Mouse (Mus musculus) midbrain, embryonic 15.5 days (tissue): ENCODE measurements around the gene Tas2r107. TPM values are rescaled to one million over a fixed set of nuclear protein-coding genes. Genes with fewer than 3 reads are reported as not detected.
"Not testable (repeated sequence)": the region's sequence is repeated elsewhere in the genome, so short reads cannot be mapped to it uniquely, and the experiment has no call there.

ENCODE experiments used
- ATAC-seq: fragments of 200-750 bp; cut with Nextera tagmentation; replicated peaks from 2 replicates; pipeline ENCODE4 v1.8.0; 2017; ENCODE audit warnings: moderate TSS enrichment
- H3K27ac ChIP-seq: fragments of 300-500 bp; sonication (generic); 2 replicates; pipeline ENCODE4 v1.5.1; 2015; ENCODE audit warnings: mild to moderate bottlenecking, inconsistent platforms
- H3K27me3 ChIP-seq: fragments of 300-500 bp; sonication (generic); replicated peaks from 2 replicates; pipeline ENCODE4 v1.6.1; 2015; ENCODE audit warnings: inconsistent platforms
- H3K36me3 ChIP-seq: fragments of 300-500 bp; sonication (generic); replicated peaks from 2 replicates; pipeline ENCODE4 v1.6.1; 2015; ENCODE audit warnings: inconsistent platforms
- H3K4me1 ChIP-seq: fragments of 300-500 bp; sonication (generic); 2 replicates; pipeline ENCODE4 v1.6.1; 2015; ENCODE audit warnings: inconsistent platforms
- H3K4me2 ChIP-seq: fragments of 300-500 bp; sonication (generic); 2 replicates; pipeline ENCODE4 v1.6.1; 2015; ENCODE audit warnings: inconsistent platforms, mild to moderate bottlenecking, moderate library complexity
- H3K4me3 ChIP-seq: fragments of 300-500 bp; sonication (generic); 2 replicates; pipeline ENCODE4 v1.5.1; 2015; ENCODE audit warnings: mild to moderate bottlenecking, inconsistent platforms
- H3K9ac ChIP-seq: fragments of 300-500 bp; sonication (generic); 2 replicates; pipeline ENCODE4 v1.6.1; 2015; ENCODE audit warnings: mild to moderate bottlenecking, inconsistent platforms
- H3K9me3 ChIP-seq: fragments of 300-500 bp; sonication (generic); 2 replicates; pipeline ENCODE4 v1.6.1; 2016; ENCODE audit warnings: inconsistent platforms
- WGBS: fragments of 180-500 bp; shearing (Covaris S2); methylation state at CpG from one replicate; pipeline ENCODE4 v1.1.7; 2015; ENCODE audit warnings: mixed read lengths; 5-methylcytosine and 5-hydroxymethylcytosine counted together
- polyA plus RNA-seq: library from polyadenylated mRNA; unstranded; fragments of >200 nt; fragmentation: Nextera tagmentation; extraction: Ambion mirVana; gene quantifications from 2 replicates; pipeline ENCODE4 v1.2.1, GENCODE M21; 2015

Gene Tas2r107
- not detected in 2 replicates for polyA plus RNA-seq

GRCm38 (mm10) chr6:131660049-131660448 lies at the start of gene Tas2r107:
Gene Tas2r107, minus strand, starts transcription at chr6:131660149.
- H3K36me3 ChIP-seq = no peaks in the 10 kb centered on the region
- H3K4me1 ChIP-seq = no peaks in the 10 kb centered on the region
- no peak within 1 kb of the TSS for H3K27ac ChIP-seq
- H3K27me3 ChIP-seq = no peaks in the 10 kb centered on the region
- no peak for ATAC-seq
- no peak within 1 kb of the TSS for H3K4me2 ChIP-seq
- 0 out of 2 replicates have a peak, but pooled peaks cover 6% of the 10 kb centered on the region for H3K9me3 ChIP-seq
- H3K9ac ChIP-seq = no peak within 1 kb of the TSS
- no peak within 1 kb of the TSS for H3K4me3 ChIP-seq

DNA sequence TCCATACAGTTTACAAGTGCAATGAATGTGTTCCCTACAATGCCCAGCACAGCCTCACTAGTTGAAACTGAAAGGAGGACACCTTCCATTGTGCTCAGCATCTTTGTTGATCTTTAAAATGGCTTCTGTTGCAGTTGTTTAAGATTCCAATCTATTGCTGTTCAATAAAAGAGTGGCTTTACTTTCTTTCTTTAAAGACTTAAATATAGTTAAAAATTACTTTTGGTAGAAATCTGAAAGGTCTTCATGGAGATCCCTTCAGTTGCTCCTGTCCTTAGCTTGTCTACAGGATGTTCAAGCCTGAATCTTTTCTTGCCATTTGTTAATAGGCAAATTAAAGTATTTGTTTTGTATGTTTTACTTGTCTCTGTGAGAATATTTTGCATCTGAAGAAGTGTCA lies 30.0 kb upstream of the Tas2r107 start, which contains the start of gene Tas2r114:
TSS of gene Tas2r114 (minus strand) at position 101 of the 400 bp plus-strand sequence.
- Histone ChIP-seq H3K27ac (no peak within 1 kb of the TSS), H3K4me2 (no peak within 1 kb of the TSS), H3K4me1 (no peaks in the 10 kb centered on the region), H3K27me3 (no peaks in the 10 kb centered on the region), H3K4me3 (no peak within 1 kb of the TSS), H3K36me3 (no peaks in the 10 kb centered on the region), H3K9me3 (peaks cover 6% of the 10 kb centered on the region; the same call in 1 of the 2 replicates), H3K9ac (no peak within 1 kb of the TSS)
- ATAC-seq = no peak

DNA sequence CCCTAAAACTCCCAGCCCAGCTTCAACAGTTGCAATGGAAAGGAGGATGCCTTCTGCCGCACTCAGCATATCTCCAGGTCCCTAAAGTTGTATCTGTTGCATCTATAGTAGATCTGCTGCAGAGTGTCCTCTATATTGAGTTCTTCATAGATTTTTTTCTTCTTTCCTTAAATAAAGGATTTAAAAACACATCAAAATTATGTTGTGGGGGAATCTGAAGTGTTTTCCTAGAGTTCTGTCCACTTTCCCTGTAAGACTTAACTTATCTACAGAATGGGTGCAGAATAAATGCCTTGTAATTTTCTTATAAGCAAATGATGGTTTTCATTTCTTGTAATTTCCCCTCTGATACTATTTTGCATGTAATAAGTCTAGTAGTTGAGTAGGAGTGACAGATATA lies 27.4 kb upstream of the Tas2r107 start, which contains the start of gene Tas2r105:
TSS of gene Tas2r105 (minus strand) at position 101 of the 400 bp plus-strand sequence.
- Histone ChIP-seq H3K4me1 (no peaks in the 10 kb centered on the region), H3K27me3 (no peaks in the 10 kb centered on the region), H3K4me2 (no peak within 1 kb of the TSS), H3K4me3 (no peak within 1 kb of the TSS), H3K27ac (no peak within 1 kb of the TSS), H3K9me3 (peaks cover 10% of the 10 kb centered on the region; the same call in 1 of the 2 replicates), H3K36me3 (no peaks in the 10 kb centered on the region), H3K9ac (no peak within 1 kb of the TSS)
- WGBS = 84% methylated on average over 1 of the region's 1 CpGs
- ATAC-seq = no peak

DNA sequence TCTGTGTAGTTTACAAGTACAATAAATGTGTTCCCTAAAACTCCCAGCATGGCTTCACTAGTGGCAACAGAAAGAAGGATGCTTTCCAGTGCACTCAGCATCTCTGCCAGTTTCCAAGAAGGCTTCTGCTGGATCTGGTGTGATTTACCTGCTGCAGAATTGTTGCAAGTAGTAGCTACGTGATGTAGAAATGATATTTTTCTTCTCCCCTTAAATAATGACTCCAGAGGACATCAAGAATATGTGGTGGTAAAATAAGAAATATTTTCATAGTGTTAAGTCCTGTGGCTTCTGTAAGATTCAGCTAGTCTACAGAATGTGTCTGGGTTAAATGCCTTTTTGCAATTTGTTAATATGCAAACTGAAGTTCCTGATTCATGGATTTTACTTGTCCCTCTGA lies 25.7 kb upstream of the Tas2r107 start, which contains the start of gene Tas2r104:
TSS of gene Tas2r104 (minus strand) at position 101 of the 400 bp plus-strand sequence.
- 77% methylated on average over 1 of the region's 1 CpGs for WGBS
- H3K9me3 ChIP-seq = peaks cover 6% of the 10 kb centered on the region; the same call in 1 of the 2 replicates
- ATAC-seq = no peak
- no peak within 1 kb of the TSS for H3K27ac ChIP-seq
- H3K27me3 ChIP-seq = no peaks in the 10 kb centered on the region
- no peak within 1 kb of the TSS for H3K4me2 ChIP-seq
- H3K9ac ChIP-seq = no peak within 1 kb of the TSS
- no peaks in the 10 kb centered on the region for H3K4me1 ChIP-seq
- no peak within 1 kb of the TSS for H3K4me3 ChIP-seq
- no peaks in the 10 kb centered on the region for H3K36me3 ChIP-seq

GRCm38 (mm10) chr6:131678786-131679185 lies 18.8 kb upstream of the Tas2r107 start, which contains the start of gene Tas2r106:
Gene Tas2r106, minus strand, starts transcription at chr6:131678886.
- Histone ChIP-seq H3K4me3 (no peak within 1 kb of the TSS), H3K27me3 (no peaks in the 10 kb centered on the region), H3K4me2 (no peak within 1 kb of the TSS), H3K36me3 (no peaks in the 10 kb centered on the region), H3K27ac (no peak within 1 kb of the TSS), H3K9me3 (peaks cover 13% of the 10 kb centered on the region; the same call in 1 of the 2 replicates), H3K9ac (no peak within 1 kb of the TSS), H3K4me1 (no peaks in the 10 kb centered on the region)
- WGBS = 76% methylated on average over 3 of the region's 3 CpGs
- no peak for ATAC-seq

DNA sequence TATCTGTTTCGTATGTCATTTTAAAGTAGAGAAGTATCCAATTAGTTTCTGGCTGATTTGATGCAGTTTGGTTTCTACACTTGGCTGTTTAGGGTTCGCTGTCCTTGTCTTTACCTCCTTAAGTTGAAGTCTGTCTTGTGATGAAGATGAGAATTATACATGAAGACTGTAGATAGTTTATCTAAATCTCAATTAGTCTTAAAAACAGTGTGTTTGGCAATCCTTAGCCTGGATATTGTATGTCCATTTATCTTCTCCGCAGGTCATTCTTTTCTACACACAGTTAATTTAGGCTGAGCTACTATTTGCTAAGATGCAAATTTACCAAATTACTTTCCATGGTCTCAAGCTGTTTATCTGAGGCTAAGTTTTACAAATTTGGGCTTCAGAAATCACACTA lies 29.1 kb downstream of the Tas2r107 start, which contains the start of gene Tas2r130:
TSS of gene Tas2r130 (minus strand) at position 101 of the 400 bp plus-strand sequence.
- H3K4me1 ChIP-seq = no peaks in the 10 kb centered on the region
- H3K27ac ChIP-seq = no peak within 1 kb of the TSS
- H3K9me3 ChIP-seq = peaks cover 4% of the 10 kb centered on the region; the same call in 1 of the 2 replicates
- H3K4me2 ChIP-seq = no peak within 1 kb of the TSS
- no peaks in the 10 kb centered on the region for H3K36me3 ChIP-seq
- H3K4me3 ChIP-seq = no peak within 1 kb of the TSS
- 82% methylated on average over 3 of the region's 3 CpGs for WGBS
- H3K9ac ChIP-seq = no peak within 1 kb of the TSS
- no peak for ATAC-seq
- H3K27me3 ChIP-seq = no peaks in the 10 kb centered on the region

DNA sequence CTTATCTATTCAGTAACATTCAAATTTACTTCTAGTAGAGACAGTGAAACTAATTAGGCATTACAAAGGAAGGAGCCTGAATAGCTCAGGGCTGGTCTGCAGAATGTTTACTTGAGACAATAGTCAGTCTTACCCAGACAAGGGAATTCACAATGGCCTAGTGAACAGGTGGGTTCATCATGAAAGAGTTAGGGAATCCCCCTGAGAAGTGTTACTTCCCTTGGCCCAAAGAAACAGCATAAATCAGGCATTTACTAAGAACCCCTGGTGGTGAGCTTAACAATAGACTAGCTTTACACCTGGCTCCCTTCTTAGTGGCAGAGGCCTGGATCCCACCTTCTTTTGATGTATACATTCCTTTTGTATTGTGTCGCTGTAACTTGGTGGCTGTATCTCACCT lies 50.0 kb downstream of the Tas2r107 start:
- H3K4me3 ChIP-seq, ATAC-seq: not testable (repeated sequence)

More for the DNA sequence above, 50.0 kb downstream of the Tas2r107 start:
- not testable (repeated sequence) for H3K4me2 ChIP-seq, H3K36me3 ChIP-seq, H3K27ac ChIP-seq, H3K9ac ChIP-seq, H3K27me3 ChIP-seq, H3K9me3 ChIP-seq, H3K4me1 ChIP-seq
- 86% methylated on average over 1 of the region's 1 CpGs for WGBS

Other genes with a start within 250 kb of the Tas2r107 start
- not detected in 2 replicates for gene 5430401F13Rik, start 173.7 kb downstream of the Tas2r107 start, polyA plus RNA-seq
- gene Gm6619, start 173.7 kb downstream of the Tas2r107 start, polyA plus RNA-seq = not detected in 2 replicates
- gene Tas2r130, start 29.2 kb downstream of the Tas2r107 start, polyA plus RNA-seq = not detected in 2 replicates
- gene Tas2r106, start 18.7 kb upstream of the Tas2r107 start, polyA plus RNA-seq = not detected in 2 replicates
- gene Tas2r104, start 25.6 kb upstream of the Tas2r107 start, polyA plus RNA-seq = not detected in 2 replicates
- not detected in 2 replicates for gene Tas2r105, start 27.3 kb upstream of the Tas2r107 start, polyA plus RNA-seq
- gene Tas2r114, start 29.9 kb upstream of the Tas2r107 start, polyA plus RNA-seq = not detected in 2 replicates